Mouse (Mus musculus) neural tube, embryonic 15.5 days (tissue): ENCODE measurements at regions not wholly inside any gene's neighbourhood (a gene's known extent, or its start where the extent isn't known, plus 50 kb on each side); places are given as distances from the start of the nearest gene placed in this dataset.

ENCODE experiments used
- ATAC-seq: fragments of 200-750 bp; cut with Nextera tagmentation; 2 replicates; pipeline ENCODE4 v1.8.0; 2017; ENCODE audit warnings: mild to moderate bottlenecking, moderate TSS enrichment, moderate library complexity; ENCODE audit not compliant: low FRiP score
- H3K27ac ChIP-seq: fragments of 300-500 bp; sonication (generic); replicated peaks from 2 replicates; pipeline ENCODE4 v1.5.1; 2015; ENCODE audit warnings: mild to moderate bottlenecking, inconsistent platforms
- H3K27me3 ChIP-seq: fragments of 300-500 bp; sonication (generic); replicated peaks from 2 replicates; pipeline ENCODE4 v1.6.1; 2015; ENCODE audit warnings: inconsistent platforms
- H3K36me3 ChIP-seq: fragments of 300-500 bp; sonication (generic); 2 replicates; pipeline ENCODE4 v1.6.1; 2015; ENCODE audit warnings: inconsistent platforms
- H3K4me1 ChIP-seq: fragments of 300-500 bp; sonication (generic); 2 replicates; pipeline ENCODE4 v1.6.1; 2015; ENCODE audit warnings: inconsistent platforms
- H3K4me2 ChIP-seq: fragments of 300-500 bp; sonication (generic); 2 replicates; pipeline ENCODE4 v1.6.1; 2015; ENCODE audit warnings: inconsistent platforms, mild to moderate bottlenecking, moderate library complexity
- H3K4me3 ChIP-seq: fragments of 300-500 bp; sonication (generic); replicated peaks from 2 replicates; pipeline ENCODE4 v1.5.1; 2015; ENCODE audit warnings: mild to moderate bottlenecking, inconsistent platforms
- H3K9ac ChIP-seq: fragments of 300-500 bp; sonication (generic); replicated peaks from 2 replicates; pipeline ENCODE4 v1.6.1; 2015; ENCODE audit warnings: mild to moderate bottlenecking, inconsistent platforms
- H3K9me3 ChIP-seq: fragments of 300-500 bp; sonication (generic); replicated peaks from 2 replicates; pipeline ENCODE4 v1.6.1; 2016; ENCODE audit warnings: inconsistent platforms
- WGBS: fragments of 180-500 bp; shearing (Covaris S2); methylation state at CpG from one replicate; pipeline ENCODE4 v1.1.7; 2015; ENCODE audit warnings: mixed read lengths; 5-methylcytosine and 5-hydroxymethylcytosine counted together

- H3K9me3 ChIP-seq, result no peaks in the 10 kb centered on the region
- H3K4me2 ChIP-seq, result no peak overlapping the region
- H3K27me3 ChIP-seq, result no peaks in the 10 kb centered on the region
- no peak for ATAC-seq
- no peak overlapping the region for H3K27ac ChIP-seq
- H3K9ac ChIP-seq, result no peak overlapping the region
- 81% methylated on average over 1 of the region's 1 CpGs for WGBS
- no peaks in the 10 kb centered on the region for H3K36me3 ChIP-seq
- H3K4me3 ChIP-seq, result no peak overlapping the region
- H3K4me1 ChIP-seq, result no peaks in the 10 kb centered on the region
Measured at GRCm38 (mm10) chr3:70384235-70384634, 376.8 kb downstream of the Otol1 start.

GRCm38 (mm10) chr3:70385961-70386360 lies 378.5 kb downstream of the Otol1 start:
- Histone ChIP-seq H3K4me1 (no peaks in the 10 kb centered on the region), H3K27ac (no peak overlapping the region), H3K9ac (no peak overlapping the region), H3K4me3 (no peak overlapping the region), H3K36me3 (no peaks in the 10 kb centered on the region), H3K27me3 (no peaks in the 10 kb centered on the region), H3K4me2 (no peak overlapping the region), H3K9me3 (no peaks in the 10 kb centered on the region)
- 84% methylated on average over 4 of the region's 4 CpGs for WGBS
- no peak for ATAC-seq

GRCm38 (mm10) chr3:70401187-70401586 lies 393.8 kb downstream of the Otol1 start:
- 73% methylated on average over 2 of the region's 2 CpGs for WGBS
- H3K9me3 ChIP-seq, result no peaks in the 10 kb centered on the region

GRCm38 (mm10) chr3:70406571-70406970 lies 399.2 kb downstream of the Otol1 start:
- H3K4me1 ChIP-seq, result no peaks in the 10 kb centered on the region
- ATAC-seq, result no peak
- H3K27ac ChIP-seq, result no peak overlapping the region
- H3K27me3 ChIP-seq, result no peaks in the 10 kb centered on the region
- H3K4me2 ChIP-seq, result no peak overlapping the region
- WGBS, result 95% methylated on average over 1 of the region's 1 CpGs
- H3K4me3 ChIP-seq, result no peak overlapping the region
- H3K36me3 ChIP-seq, result no peaks in the 10 kb centered on the region
- no peak overlapping the region for H3K9ac ChIP-seq
- H3K9me3 ChIP-seq, result no peaks in the 10 kb centered on the region

More at GRCm38 (mm10) chr3:70401187-70401586, 393.8 kb downstream of the Otol1 start:
- Histone ChIP-seq H3K4me1 (no peaks in the 10 kb centered on the region), H3K36me3 (no peaks in the 10 kb centered on the region), H3K27ac (no peak overlapping the region), H3K27me3 (no peaks in the 10 kb centered on the region), H3K9ac (no peak overlapping the region), H3K4me3 (no peak overlapping the region), H3K4me2 (no peak overlapping the region)
- ATAC-seq, result no peak

- no peak for ATAC-seq
- no peaks in the 10 kb centered on the region for H3K36me3 ChIP-seq
Measured at GRCm38 (mm10) chr3:70418273-70418672, 410.9 kb downstream of the Otol1 start.

GRCm38 (mm10) chr3:70422016-70422415 lies 414.6 kb downstream of the Otol1 start:
- Histone ChIP-seq H3K9me3 (no peaks in the 10 kb centered on the region), H3K4me3 (no peak overlapping the region), H3K36me3 (no peaks in the 10 kb centered on the region), H3K27ac (no peak overlapping the region), H3K9ac (no peak overlapping the region), H3K27me3 (no peaks in the 10 kb centered on the region), H3K4me2 (no peak overlapping the region), H3K4me1 (no peaks in the 10 kb centered on the region)
- ATAC-seq, result no peak
- WGBS, result 94% methylated on average over 1 of the region's 1 CpGs

More at GRCm38 (mm10) chr3:70418273-70418672, 410.9 kb downstream of the Otol1 start:
- Histone ChIP-seq H3K9me3 (no peaks in the 10 kb centered on the region), H3K27me3 (no peaks in the 10 kb centered on the region), H3K4me3 (no peak overlapping the region), H3K27ac (no peak overlapping the region), H3K9ac (no peak overlapping the region), H3K4me2 (no peak overlapping the region), H3K4me1 (no peaks in the 10 kb centered on the region)
- WGBS, result 38% methylated on average over 4 of the region's 4 CpGs

- no peaks in the 10 kb centered on the region for H3K4me1 ChIP-seq
- no peak overlapping the region for H3K9ac ChIP-seq
- no peaks in the 10 kb centered on the region for H3K27me3 ChIP-seq
- no peaks in the 10 kb centered on the region for H3K36me3 ChIP-seq
- no peak for ATAC-seq
- no peak overlapping the region for H3K4me2 ChIP-seq
- 77% methylated on average over 3 of the region's 3 CpGs for WGBS
- H3K4me3 ChIP-seq, result no peak overlapping the region
- H3K9me3 ChIP-seq, result no peaks in the 10 kb centered on the region
- H3K27ac ChIP-seq, result no peak overlapping the region
Measured at GRCm38 (mm10) chr3:70422669-70423068, 415.3 kb downstream of the Otol1 start.

- Histone ChIP-seq H3K27ac (no peak overlapping the region), H3K4me1 (no peaks in the 10 kb centered on the region), H3K4me3 (no peak overlapping the region), H3K27me3 (no peaks in the 10 kb centered on the region), H3K9ac (no peak overlapping the region), H3K4me2 (no peak overlapping the region), H3K9me3 (no peaks in the 10 kb centered on the region), H3K36me3 (no peaks in the 10 kb centered on the region)
- WGBS, result 76% methylated on average over 4 of the region's 4 CpGs
- ATAC-seq, result no peak
Measured at GRCm38 (mm10) chr3:70436671-70437070, 429.3 kb downstream of the Otol1 start.

- Histone ChIP-seq H3K36me3 (no peaks in the 10 kb centered on the region), H3K4me1 (no peaks in the 10 kb centered on the region), H3K4me2 (no peak overlapping the region), H3K4me3 (no peak overlapping the region), H3K9me3 (no peaks in the 10 kb centered on the region), H3K27me3 (no peaks in the 10 kb centered on the region), H3K9ac (no peak overlapping the region), H3K27ac (no peak overlapping the region)
- 56% methylated on average over 2 of the region's 2 CpGs for WGBS
- no peak for ATAC-seq
Measured at GRCm38 (mm10) chr3:70457181-70457847, 449.9 kb downstream of the Otol1 start.

- Histone ChIP-seq H3K36me3 (no peaks in the 10 kb centered on the region), H3K9me3 (no peaks in the 10 kb centered on the region), H3K27ac (no peak overlapping the region), H3K4me2 (no peak overlapping the region), H3K4me1 (no peaks in the 10 kb centered on the region), H3K4me3 (no peak overlapping the region), H3K27me3 (no peaks in the 10 kb centered on the region), H3K9ac (no peak overlapping the region)
- WGBS, result 60% methylated on average over 2 of the region's 2 CpGs
- no peak for ATAC-seq
Measured at GRCm38 (mm10) chr3:70460811-70461210, 453.4 kb downstream of the Otol1 start.

- Histone ChIP-seq H3K4me1 (no peaks in the 10 kb centered on the region), H3K4me3 (no peak overlapping the region), H3K4me2 (no peak overlapping the region), H3K36me3 (no peaks in the 10 kb centered on the region), H3K9ac (no peak overlapping the region), H3K9me3 (no peaks in the 10 kb centered on the region), H3K27ac (no peak overlapping the region), H3K27me3 (no peaks in the 10 kb centered on the region)
- no peak for ATAC-seq
Measured at GRCm38 (mm10) chr3:70463221-70463620, 455.8 kb downstream of the Otol1 start.

GRCm38 (mm10) chr3:70482521-70482920 lies 475.1 kb downstream of the Otol1 start:
- H3K4me2 ChIP-seq, result peak overlapping the region; percentile 45
- H3K27me3 ChIP-seq, result no peaks in the 10 kb centered on the region
- no peak overlapping the region for H3K4me3 ChIP-seq
- 25% methylated on average over 9 of the region's 9 CpGs for WGBS
- H3K9me3 ChIP-seq, result no peaks in the 10 kb centered on the region
- peaks cover 7% of the 10 kb centered on the region; the same call in 1 of the 2 replicates for H3K4me1 ChIP-seq
- no peaks in the 10 kb centered on the region for H3K36me3 ChIP-seq
- H3K9ac ChIP-seq, result 0 out of 2 replicates have a peak overlapping the region, but pooled peaks have one; percentile 17
- ATAC-seq, result peak; percentile 94
- 0 out of 2 replicates have a peak overlapping the region, but pooled peaks have one; percentile 43 for H3K27ac ChIP-seq
